Mouse (Mus musculus) spleen, postnatal 10 days (tissue): ENCODE measurements around the gene Gm9844.
"Not testable (repeated sequence)": the region's sequence is repeated elsewhere in the genome, so short reads cannot be mapped to it uniquely, and the experiment has no call there.

ENCODE experiments used
- DNase-seq, 2 experiments: peaks; one replicate each; pipeline ENCODE4 v3.0.0; 2021 to 2022; ENCODE audit warnings: low spot score in 2 of 2

Gm9844 gene

GRCm38 (mm10) chr7:24869080-24869479 lies 7.1 kb downstream of the Gm9844 start:
- no peak for DNase-seq

GRCm38 (mm10) chr7:24869532-24870165 lies 7.6 kb downstream of the Gm9844 start, which contains the start of the genes Lypd4 and Dmrtc2:
TSS of gene Lypd4 (minus strand) at chr7:24869941.
TSS of gene Dmrtc2 (plus strand) at chr7:24870057.
- no peak for DNase-seq

- no peak for DNase-seq
These were observed 15.6 kb downstream of the Gm9844 start for GRCm38 (mm10) chr7:24877588-24877987.

- no peak for DNase-seq
These were observed 17.6 kb downstream of the Gm9844 start for GRCm38 (mm10) chr7:24879620-24880019.

GRCm38 (mm10) chr7:24882416-24883199 lies 20.6 kb downstream of the Gm9844 start:
- DNase-seq = no peak

- DNase-seq = peak; percentile 98 to 99
These were observed 22.1 kb downstream of the Gm9844 start, which contains the start of gene Rps19 for GRCm38 (mm10) chr7:24883896-24884692. TSS of gene Rps19 (plus strand) at chr7:24884371.

GRCm38 (mm10) chr7:24884693-24885291 lies 22.8 kb downstream of the Gm9844 start:
- no peak for DNase-seq

- no peak for DNase-seq
These were observed 23.7 kb downstream of the Gm9844 start for GRCm38 (mm10) chr7:24885468-24886307.

- DNase-seq = no peak
These were observed 24.3 kb downstream of the Gm9844 start for GRCm38 (mm10) chr7:24886308-24886633.

GRCm38 (mm10) chr7:24887096-24887495 lies 25.1 kb downstream of the Gm9844 start:
- no peak for DNase-seq

GRCm38 (mm10) chr7:24889431-24890220 lies 27.6 kb downstream of the Gm9844 start:
- no peak for DNase-seq

- peak; percentile 67 to 78 for DNase-seq
These were observed 28.5 kb downstream of the Gm9844 start for GRCm38 (mm10) chr7:24890281-24891216.

GRCm38 (mm10) chr7:24891241-24892124 lies 29.5 kb downstream of the Gm9844 start:
- DNase-seq = no peak

GRCm38 (mm10) chr7:24892125-24892583 lies 30.1 kb downstream of the Gm9844 start:
- no peak for DNase-seq

- not testable (repeated sequence) for DNase-seq
These were observed 33.7 kb downstream of the Gm9844 start for GRCm38 (mm10) chr7:24895749-24896148.

GRCm38 (mm10) chr7:24896269-24896668 lies 34.3 kb downstream of the Gm9844 start:
- DNase-seq = peak in 1 of 2 experiments; percentile 56

- peak in 1 of 2 experiments; percentile 82 for DNase-seq
These were observed 35.2 kb downstream of the Gm9844 start, which contains the start of gene Cd79a for GRCm38 (mm10) chr7:24897224-24897623. TSS of gene Cd79a (plus strand) at chr7:24897381.

GRCm38 (mm10) chr7:24897959-24898358 lies 35.9 kb downstream of the Gm9844 start:
- DNase-seq = no peak
